Mouse (Mus musculus): ENCODE measurements around the gene Myh15. TPM values are rescaled to one million over a fixed set of nuclear protein-coding genes. Genes with fewer than 3 reads are reported as not detected.
"Not testable (repeated sequence)": the region's sequence is repeated elsewhere in the genome, so short reads cannot be mapped to it uniquely, and the experiment has no call there.

Myh15 gene
- total RNA-seq, 2 experiments from 2014 or later: not detected

- DNase-seq; intact Hi-C loops (cut with DNase I): not testable (repeated sequence)
Observed at GRCm38 (mm10) chr16:49243517-49243916, 186.2 kb downstream of the Myh15 start.

Other genes with a start within 250 kb of the Myh15 start
- gene Retnlb, start 240.6 kb upstream of the Myh15 start, total RNA-seq (2021): not detected
- 1 to 10 TPM; 4.4 TPM for gene Retnla, start 214.9 kb upstream of the Myh15 start, total RNA-seq (2021)
- not detected for gene Retnlg, start 184.9 kb upstream of the Myh15 start, total RNA-seq (2021)
- gene Dzip3, start 63.3 kb upstream of the Myh15 start, total RNA-seq (2021): 1 to 10 TPM; 4.0 to 4.3 TPM
- under 1 TPM; 0.57 to 0.69 TPM for gene Cip2a, start 63.3 kb upstream of the Myh15 start, total RNA-seq (2021)

Data from gastrocnemius, postnatal 36 days (tissue).